Mouse (Mus musculus) embryonic fibroblast, embryonic 13.5 days (primary cell): ENCODE data around the gene Fndc7. TPM values are rescaled to one million over a fixed set of nuclear protein-coding genes. Genes with fewer than 3 reads are reported as not detected.
A peak's percentile ranks its signal among the peaks of the same experiment; 100 is the strongest.
"Not testable (repeated sequence)": the region's sequence is repeated elsewhere in the genome, so short reads cannot be mapped to it uniquely, and the experiment has no call there.

Experiments used
- H3K27ac ChIP-seq: 2 replicates; pipeline ENCODE4 v1.5.1; 2012; ENCODE audit warnings: low read length, control low read depth, inconsistent platforms; ENCODE audit not compliant: insufficient read depth
- H3K4me1 ChIP-seq: 2 replicates; pipeline ENCODE4 v1.6.1; 2011; ENCODE audit warnings: low read length; ENCODE audit not compliant: control insufficient read depth, insufficient read depth
- H3K4me3 ChIP-seq: 2 replicates; pipeline ENCODE4 v1.5.1; 2011; ENCODE audit warnings: mild to moderate bottlenecking, control low read depth, low read length; ENCODE audit not compliant: insufficient read depth
- CTCF ChIP-seq: IDR thresholded peaks from 2 replicates; pipeline ENCODE4 v1.5.1; 2011; ENCODE audit warnings: mild to moderate bottlenecking, control low read depth, low read length, moderate library complexity, borderline replicate concordance; ENCODE audit not compliant: insufficient read depth
- POLR2A ChIP-seq: IDR thresholded peaks from 2 replicates; pipeline ENCODE4 v1.6.1; 2011; ENCODE audit warnings: low read depth, mild to moderate bottlenecking, control low read depth, low read length, moderate library complexity
- polyA plus RNA-seq: library from polyadenylated mRNA; stranded (reverse); fragments of >200 nt; gene quantifications from 2 replicates; pipeline ENCODE4 v1.2.4, GENCODE M21; 2011; ENCODE audit warnings: low read depth; ENCODE audit not compliant: missing spikeins, insufficient read length

Fndc7 gene
- polyA plus RNA-seq, 1 experiment = not detected

GRCm38 (mm10) chr3:108892914-108893313, 3.1 kb upstream of the Fndc7 start:
- H3K4me1 ChIP-seq = no peaks in the 10 kb centered on the region
- H3K27ac ChIP-seq = no peak overlapping the region
- TF ChIP-seq POLR2A = no peak
- no peak overlapping the region for H3K4me3 ChIP-seq

- H3K27ac ChIP-seq = no peak overlapping the region
- no peak for TF ChIP-seq POLR2A
- H3K4me3 ChIP-seq = no peak overlapping the region
- no peaks in the 10 kb centered on the region for H3K4me1 ChIP-seq
Observed at GRCm38 (mm10) chr3:108892080-108892479, 2.3 kb upstream of the Fndc7 start.

- Histone ChIP-seq H3K4me1 (peaks cover 3% of the 10 kb centered on the region; the same call in 1 of the 2 replicates), H3K4me3 (no peak overlapping the region), H3K27ac (no peak overlapping the region)
- TF ChIP-seq CTCF = no peak
- no peak for TF ChIP-seq POLR2A
Observed at GRCm38 (mm10) chr3:108887618-108887975, 2.2 kb downstream of the Fndc7 start.

GRCm38 (mm10) chr3:108886934-108887617, 2.7 kb downstream of the Fndc7 start:
- Histone ChIP-seq H3K27ac (no peak overlapping the region), H3K4me1 (peaks cover 3% of the 10 kb centered on the region), H3K4me3 (no peak overlapping the region)
- TF ChIP-seq CTCF (no peak), POLR2A (no peak)

- TF ChIP-seq POLR2A = no peak
- no peak for TF ChIP-seq CTCF
Observed at GRCm38 (mm10) chr3:108885686-108886530, 3.9 kb downstream of the Fndc7 start.

GRCm38 (mm10) chr3:108884706-108885289, 5.0 kb downstream of the Fndc7 start:
- Histone ChIP-seq H3K4me3 (no peak overlapping the region), H3K27ac (no peak overlapping the region), H3K4me1 (peaks cover 14% of the 10 kb centered on the region)
- TF ChIP-seq POLR2A (no peak), CTCF (no peak)

More at GRCm38 (mm10) chr3:108885686-108886530, 3.9 kb downstream of the Fndc7 start:
- no peak overlapping the region for H3K27ac ChIP-seq
- H3K4me1 ChIP-seq = peaks cover 8% of the 10 kb centered on the region
- no peak overlapping the region for H3K4me3 ChIP-seq

GRCm38 (mm10) chr3:108883067-108883466, 6.7 kb downstream of the Fndc7 start:
- no peak overlapping the region for H3K27ac ChIP-seq
- peaks cover 14% of the 10 kb centered on the region for H3K4me1 ChIP-seq
- TF ChIP-seq CTCF = no peak

GRCm38 (mm10) chr3:108881873-108882272, 7.9 kb downstream of the Fndc7 start:
- H3K27ac ChIP-seq = peak overlapping the region; percentile 83
- H3K4me1 ChIP-seq = peaks cover 14% of the 10 kb centered on the region
- not testable (repeated sequence) for H3K4me3 ChIP-seq

More at GRCm38 (mm10) chr3:108883067-108883466, 6.7 kb downstream of the Fndc7 start:
- H3K4me3 ChIP-seq = no peak overlapping the region

- Histone ChIP-seq H3K27ac (peak overlapping the region; percentile 83), H3K4me1 (peaks cover 14% of the 10 kb centered on the region), H3K4me3 (no peak overlapping the region)
- TF ChIP-seq POLR2A (no peak), CTCF (no peak)
Observed at GRCm38 (mm10) chr3:108880544-108881507, 9.0 kb downstream of the Fndc7 start.
